Mouse (Mus musculus) neural tube, embryonic 10.5 days (tissue): ENCODE measurements at regions not wholly inside any gene's neighbourhood (a gene's known extent, or its start where the extent isn't known, plus 50 kb on each side); places are given as distances from the start of the nearest gene placed in this dataset.
A peak's percentile ranks its signal among the peaks of the same experiment; 100 is the strongest.

Experiments used
- DNase-seq: peaks from one replicate; pipeline ENCODE4 v3.0.0-alpha.2; 2017; ENCODE audit warnings: low spot score; ENCODE audit errors: extremely low spot score

GRCm38 (mm10) chrX:11713423-11713822 is 385.8 kb downstream of the H2al1j start:
- DNase-seq, result no peak

GRCm38 (mm10) chrX:11716773-11717172 is 389.2 kb downstream of the H2al1j start:
- no peak for DNase-seq

- DNase-seq, result no peak
These were observed 391.2 kb downstream of the H2al1j start for GRCm38 (mm10) chrX:11718778-11719177.

- DNase-seq, result no peak
These were observed 392.9 kb downstream of the H2al1j start for GRCm38 (mm10) chrX:11720517-11720916.

- no peak for DNase-seq
These were observed 395.1 kb downstream of the H2al1j start for GRCm38 (mm10) chrX:11722730-11723129.

GRCm38 (mm10) chrX:11724718-11725117 is 397.1 kb downstream of the H2al1j start:
- DNase-seq, result no peak

- DNase-seq, result no peak
These were observed 399.1 kb downstream of the H2al1j start for GRCm38 (mm10) chrX:11726524-11727231.

- DNase-seq, result no peak
These were observed 400.9 kb downstream of the H2al1j start for GRCm38 (mm10) chrX:11728481-11728880.

GRCm38 (mm10) chrX:11729992-11730391 is 402.4 kb downstream of the H2al1j start:
- no peak for DNase-seq

GRCm38 (mm10) chrX:11732371-11732770 is 404.7 kb downstream of the H2al1j start:
- DNase-seq, result no peak

GRCm38 (mm10) chrX:11734505-11735435 is 407.1 kb downstream of the H2al1j start:
- DNase-seq, result peak; percentile 26

GRCm38 (mm10) chrX:11735516-11736170 is 408.0 kb downstream of the H2al1j start:
- no peak for DNase-seq

- no peak for DNase-seq
These were observed 408.9 kb downstream of the H2al1j start for GRCm38 (mm10) chrX:11736481-11736880.

- DNase-seq, result peak; percentile 44
These were observed 411.9 kb downstream of the H2al1j start for GRCm38 (mm10) chrX:11739565-11739964.

GRCm38 (mm10) chrX:11745911-11746310 is 414.2 kb downstream of the Bcor start:
- no peak for DNase-seq

- no peak for DNase-seq
These were observed 412.6 kb downstream of the Bcor start for GRCm38 (mm10) chrX:11747386-11748121.

- no peak for DNase-seq
These were observed 411.9 kb downstream of the Bcor start for GRCm38 (mm10) chrX:11748278-11748677.

GRCm38 (mm10) chrX:11752513-11752912 is 407.6 kb downstream of the Bcor start:
- no peak for DNase-seq

GRCm38 (mm10) chrX:11752973-11753590 is 407.1 kb downstream of the Bcor start:
- no peak for DNase-seq

- DNase-seq, result no peak
These were observed 405.1 kb downstream of the Bcor start for GRCm38 (mm10) chrX:11755046-11755445.
